Mouse (Mus musculus) cortical plate, adult 2 months (tissue): ENCODE data around the gene Nrap.

Experiments
- CTCF ChIP-seq: fragments of 200-500 bp; IDR thresholded peaks from 2 replicates; pipeline ENCODE4 v1.5.1; 2011; ENCODE audit warnings: mild to moderate bottlenecking, control low read depth, low read length; ENCODE audit not compliant: insufficient read depth; ENCODE audit errors: extremely low read depth
- POLR2A ChIP-seq: fragments of 200-500 bp; IDR thresholded peaks from 2 replicates; pipeline ENCODE4 v1.6.1; 2011; ENCODE audit warnings: mild to moderate bottlenecking, low read length, control low read depth; ENCODE audit not compliant: insufficient read depth; ENCODE audit errors: extremely low read depth

GRCm38 (mm10) chr19:56386095-56386494, 3.7 kb downstream of the Nrap start:
- TF ChIP-seq CTCF (no peak), POLR2A (no peak)
